Mouse (Mus musculus): ENCODE data around the gene Hoxd13. TPM values are rescaled to one million over a fixed set of nuclear protein-coding genes. Genes with fewer than 3 reads are reported as not detected.

Hoxd13 gene
- polyA plus RNA-seq, 2 experiments, result 54.6 to 109 TPM

GRCm38 (mm10) chr2:74678891-74679595 is 10.9 kb downstream of the Hoxd13 start, which contains the start of gene Hoxd11:
Hoxd11 (plus strand) TSS chr2:74679557.
- peaks cover 10% of the 10 kb centered on the region; the same call in 1 of the 2 replicates for H3K4me1 ChIP-seq (ENCODE audit: control insufficient read depth, insufficient read depth, low read length)

GRCm38 (mm10) chr2:74679596-74679971 is 11.5 kb downstream of the Hoxd13 start:
- H3K4me1 ChIP-seq (ENCODE audit: control insufficient read depth, insufficient read depth, low read length), result peaks cover 5% of the 10 kb centered on the region; the same call in 1 of the 2 replicates
- peaks cover 32% of the 10 kb centered on the region for H3K27me3 ChIP-seq (ENCODE audit: control insufficient read depth, insufficient read depth, low read length)
- ATAC-seq (ENCODE audit: low FRiP score, low read depth) (no peak), DNase-seq (ENCODE audit: low spot score) (no peak)
- WGBS, result 2% methylated on average over 26 of the region's 26 CpGs
- H3K4me3 ChIP-seq (replicated peaks; ENCODE audit: low read length), result peak overlapping the region; percentile 74
- TF ChIP-seq POLR2A (IDR thresholded peaks at IDR 0.05; ENCODE audit: borderline replicate concordance, extremely low read depth, insufficient read depth, insufficient read length), result no peak
- peak overlapping the region; percentile 96 for H3K4me2 ChIP-seq (replicated peaks; ENCODE audit: low read depth, low read length, severe bottlenecking)
- peak overlapping the region; percentile 97 for H3K27ac ChIP-seq (replicated peaks; ENCODE audit: low read depth, low read length)
- H3K9ac ChIP-seq (ENCODE audit: low read depth, low read length, severe bottlenecking), result peak overlapping the region; percentile 99
- H3K36me3 ChIP-seq (ENCODE audit: control insufficient read depth, insufficient read depth, low read length), result 0 out of 2 replicates have a peak, but pooled peaks cover 10% of the 10 kb centered on the region
- no peaks in the 10 kb centered on the region for H3K9me3 ChIP-seq (ENCODE audit: control insufficient read depth, low read length)

More at GRCm38 (mm10) chr2:74678891-74679595, 10.9 kb downstream of the Hoxd13 start, which contains the start of gene Hoxd11:
- ATAC-seq (ENCODE audit: low FRiP score, low read depth) (no peak), DNase-seq (ENCODE audit: low spot score) (no peak)
- H3K27ac ChIP-seq (replicated peaks; ENCODE audit: low read depth, low read length), result peak within 1 kb of the TSS; percentile 97
- no peaks in the 10 kb centered on the region for H3K9me3 ChIP-seq (ENCODE audit: control insufficient read depth, low read length)
- 8% methylated on average over 15 of the region's 15 CpGs for WGBS
- H3K27me3 ChIP-seq (ENCODE audit: control insufficient read depth, insufficient read depth, low read length), result peaks cover 37% of the 10 kb centered on the region
- no peak for TF ChIP-seq POLR2A (IDR thresholded peaks at IDR 0.05; ENCODE audit: borderline replicate concordance, extremely low read depth, insufficient read depth, insufficient read length)
- H3K4me3 ChIP-seq (replicated peaks; ENCODE audit: low read length), result peak within 1 kb of the TSS; percentile 74
- H3K36me3 ChIP-seq (ENCODE audit: control insufficient read depth, insufficient read depth, low read length), result 0 out of 2 replicates have a peak, but pooled peaks cover 6% of the 10 kb centered on the region
- peak within 1 kb of the TSS; percentile 99 for H3K9ac ChIP-seq (ENCODE audit: low read depth, low read length, severe bottlenecking)
- H3K4me2 ChIP-seq (replicated peaks; ENCODE audit: low read depth, low read length, severe bottlenecking), result peak within 1 kb of the TSS; percentile 96

DNA sequence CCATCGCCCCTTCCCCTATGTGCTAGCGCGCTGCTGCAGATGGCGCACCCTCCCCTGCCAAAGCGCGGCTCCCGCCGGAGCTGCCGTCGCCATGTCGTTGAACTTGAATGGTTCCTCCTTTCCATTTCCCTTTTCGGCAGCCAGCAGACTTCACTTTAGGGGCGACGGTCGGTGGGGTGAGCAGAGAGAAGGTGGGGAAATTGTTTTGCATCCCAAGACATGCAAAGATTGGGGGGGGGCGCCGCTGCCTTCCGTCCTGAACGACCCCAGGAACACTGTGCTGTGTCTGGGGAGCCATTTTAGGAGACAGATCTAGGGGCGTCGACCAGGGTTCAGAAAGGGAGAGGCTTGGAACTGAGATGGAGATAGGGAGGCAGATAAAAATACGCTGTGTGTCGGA is 11.9 kb downstream of the Hoxd13 start:
- peak overlapping the region; percentile 99 for H3K9ac ChIP-seq (ENCODE audit: low read depth, low read length, severe bottlenecking)

DNA sequence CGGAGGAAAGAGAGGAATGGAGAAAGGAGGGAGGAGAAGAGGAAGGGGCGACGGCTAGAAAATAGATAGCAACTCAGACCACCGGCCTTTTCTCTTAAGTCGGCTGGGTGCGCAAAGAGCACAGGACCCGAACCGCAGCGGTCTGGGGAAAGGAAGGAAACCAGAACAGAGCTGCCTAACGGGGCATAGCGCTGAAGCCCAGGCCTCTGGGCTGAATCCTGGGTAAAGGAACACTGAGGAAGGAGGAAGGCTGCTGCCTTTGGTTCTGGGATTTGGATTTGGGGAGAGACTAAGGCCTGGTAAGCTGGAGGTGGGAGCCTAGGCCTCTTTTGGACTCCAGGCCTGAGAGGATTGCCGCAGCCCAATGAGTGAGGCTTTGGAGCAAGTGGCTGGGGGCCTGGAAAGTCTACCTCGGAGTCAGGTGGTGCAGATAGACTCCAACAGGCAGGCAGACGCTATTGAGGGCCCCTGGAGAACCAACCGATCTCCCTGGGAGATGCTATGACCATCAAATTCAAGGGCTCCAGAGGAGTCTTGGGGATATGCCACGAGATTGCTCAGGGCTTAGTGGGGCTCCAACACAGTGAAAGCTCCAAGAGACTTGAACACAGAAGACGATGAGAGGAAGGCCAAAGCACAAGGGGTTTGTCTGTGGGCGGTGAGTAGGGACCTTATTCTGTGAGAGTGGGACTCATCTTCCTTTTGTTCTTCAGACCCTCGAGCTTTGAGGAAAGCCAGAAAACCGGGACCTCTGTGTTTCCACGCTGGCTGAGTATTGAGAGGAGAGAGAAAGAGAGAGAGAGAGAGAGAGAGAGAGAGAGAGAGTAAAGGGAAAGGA is 12.7 kb downstream of the Hoxd13 start:
- Histone ChIP-seq H3K4me2 (replicated peaks; ENCODE audit: low read depth, low read length, severe bottlenecking) (peak overlapping the region; percentile 96), H3K4me1 (ENCODE audit: control insufficient read depth, insufficient read depth, low read length) (peaks cover 5% of the 10 kb centered on the region; the same call in 1 of the 2 replicates), H3K4me3 (replicated peaks; ENCODE audit: low read length) (peak overlapping the region; percentile 74), H3K36me3 (ENCODE audit: control insufficient read depth, insufficient read depth, low read length) (peaks cover 11% of the 10 kb centered on the region; the same call in 1 of the 2 replicates), H3K9ac (ENCODE audit: low read depth, low read length, severe bottlenecking) (peak overlapping the region; percentile 99), H3K27ac (replicated peaks; ENCODE audit: low read depth, low read length) (peak overlapping the region; percentile 97), H3K9me3 (ENCODE audit: control insufficient read depth, low read length) (no peaks in the 10 kb centered on the region), H3K27me3 (ENCODE audit: control insufficient read depth, insufficient read depth, low read length) (peaks cover 35% of the 10 kb centered on the region)
- 7% methylated on average over 21 of the region's 21 CpGs for WGBS
- DNase-seq (ENCODE audit: low spot score) (no peak), ATAC-seq (ENCODE audit: low FRiP score, low read depth) (no peak)
- TF ChIP-seq POLR2A (IDR thresholded peaks at IDR 0.05; ENCODE audit: borderline replicate concordance, extremely low read depth, insufficient read depth, insufficient read length), result no peak

More for the DNA sequence above, 11.9 kb downstream of the Hoxd13 start:
- 2% methylated on average over 22 of the region's 23 CpGs for WGBS
- no peak for ATAC-seq (ENCODE audit: low FRiP score, low read depth)
- Histone ChIP-seq H3K4me3 (replicated peaks; ENCODE audit: low read length) (peak overlapping the region; percentile 74), H3K4me2 (replicated peaks; ENCODE audit: low read depth, low read length, severe bottlenecking) (peak overlapping the region; percentile 96), H3K27me3 (ENCODE audit: control insufficient read depth, insufficient read depth, low read length) (peaks cover 34% of the 10 kb centered on the region), H3K36me3 (ENCODE audit: control insufficient read depth, insufficient read depth, low read length) (peaks cover 11% of the 10 kb centered on the region; the same call in 1 of the 2 replicates), H3K9me3 (ENCODE audit: control insufficient read depth, low read length) (no peaks in the 10 kb centered on the region), H3K4me1 (ENCODE audit: control insufficient read depth, insufficient read depth, low read length) (peaks cover 5% of the 10 kb centered on the region; the same call in 1 of the 2 replicates), H3K27ac (replicated peaks; ENCODE audit: low read depth, low read length) (peak overlapping the region; percentile 97)
- no peak for TF ChIP-seq POLR2A (IDR thresholded peaks at IDR 0.05; ENCODE audit: borderline replicate concordance, extremely low read depth, insufficient read depth, insufficient read length)
- no peak for DNase-seq (ENCODE audit: low spot score)
